Mouse (Mus musculus): ENCODE data around the gene Zbtb46. TPM values are rescaled to one million over a fixed set of nuclear protein-coding genes. Genes with fewer than 3 reads are reported as not detected.

Gene Zbtb46
- polyA plus RNA-seq, 1 experiment, result 1.6 TPM

GRCm38 (mm10) chr2:181420903-181421638 lies 38.2 kb downstream of the Zbtb46 start:
- H3K27me3 ChIP-seq (ENCODE audit: control insufficient read depth, insufficient read depth, low read length), result no peaks in the 10 kb centered on the region
- TF ChIP-seq POLR2A (IDR thresholded peaks at IDR 0.05; ENCODE audit: low read depth, low read length) (no peak), CTCF (IDR thresholded peaks at IDR 0.05; ENCODE audit: extremely low read depth, insufficient read length, insufficient replicate concordance, low read depth, low read length) (no peak)
- no peaks in the 10 kb centered on the region for H3K36me3 ChIP-seq (ENCODE audit: control insufficient read depth, insufficient read depth, low read length)
- H3K4me1 ChIP-seq (ENCODE audit: control insufficient read depth, insufficient read depth, insufficient read length, low read length), result no peaks in the 10 kb centered on the region
- no peak overlapping the region for H3K4me3 ChIP-seq (ENCODE audit: low read depth, low read length)
- WGBS, result 66% methylated on average over 4 of the region's 4 CpGs
- no peak overlapping the region for H3K27ac ChIP-seq (ENCODE audit: insufficient read depth, low read depth, low read length)

- TF ChIP-seq CTCF (IDR thresholded peaks at IDR 0.05; ENCODE audit: extremely low read depth, insufficient read length, insufficient replicate concordance, low read depth, low read length), result no peak
- TF ChIP-seq POLR2A (IDR thresholded peaks at IDR 0.05; ENCODE audit: low read depth, low read length), result no peak
- Histone ChIP-seq H3K36me3 (ENCODE audit: control insufficient read depth, insufficient read depth, low read length) (no peaks in the 10 kb centered on the region), H3K27me3 (ENCODE audit: control insufficient read depth, insufficient read depth, low read length) (no peaks in the 10 kb centered on the region), H3K4me1 (ENCODE audit: control insufficient read depth, insufficient read depth, insufficient read length, low read length) (no peaks in the 10 kb centered on the region), H3K4me3 (ENCODE audit: low read depth, low read length) (no peak overlapping the region), H3K27ac (ENCODE audit: insufficient read depth, low read depth, low read length) (no peak overlapping the region)
- WGBS, result 70% methylated on average over 4 of the region's 4 CpGs
Observed at GRCm38 (mm10) chr2:181420426-181420825, 38.8 kb downstream of the Zbtb46 start.

- Histone ChIP-seq H3K27me3 (ENCODE audit: control insufficient read depth, insufficient read depth, low read length) (no peaks in the 10 kb centered on the region), H3K36me3 (ENCODE audit: control insufficient read depth, insufficient read depth, low read length) (no peaks in the 10 kb centered on the region), H3K27ac (ENCODE audit: insufficient read depth, low read depth, low read length) (no peak overlapping the region), H3K4me3 (ENCODE audit: low read depth, low read length) (no peak overlapping the region), H3K4me1 (ENCODE audit: control insufficient read depth, insufficient read depth, insufficient read length, low read length) (no peaks in the 10 kb centered on the region)
- WGBS, result 60% methylated on average over 7 of the region's 7 CpGs
- TF ChIP-seq CTCF (IDR thresholded peaks at IDR 0.05; ENCODE audit: extremely low read depth, insufficient read length, insufficient replicate concordance, low read depth, low read length) (no peak), POLR2A (IDR thresholded peaks at IDR 0.05; ENCODE audit: low read depth, low read length) (no peak)
Observed at GRCm38 (mm10) chr2:181419359-181419758, 39.9 kb downstream of the Zbtb46 start.

GRCm38 (mm10) chr2:181415945-181416344 lies 43.3 kb downstream of the Zbtb46 start:
- WGBS, result 13% methylated on average over 3 of the region's 3 CpGs
- H3K36me3 ChIP-seq (ENCODE audit: control insufficient read depth, insufficient read depth, low read length), result no peaks in the 10 kb centered on the region
- no peak for TF ChIP-seq CTCF (IDR thresholded peaks at IDR 0.05; ENCODE audit: extremely low read depth, insufficient read length, insufficient replicate concordance, low read depth, low read length)
- TF ChIP-seq POLR2A (IDR thresholded peaks at IDR 0.05; ENCODE audit: low read depth, low read length), result no peak
- no peaks in the 10 kb centered on the region for H3K4me1 ChIP-seq (ENCODE audit: control insufficient read depth, insufficient read depth, insufficient read length, low read length)
- H3K4me3 ChIP-seq (ENCODE audit: low read depth, low read length), result no peak overlapping the region
- H3K27ac ChIP-seq (ENCODE audit: insufficient read depth, low read depth, low read length), result no peak overlapping the region
- H3K27me3 ChIP-seq (ENCODE audit: control insufficient read depth, insufficient read depth, low read length), result no peaks in the 10 kb centered on the region

GRCm38 (mm10) chr2:181413141-181413540 lies 46.1 kb downstream of the Zbtb46 start:
- Histone ChIP-seq H3K27me3 (ENCODE audit: control insufficient read depth, insufficient read depth, low read length) (no peaks in the 10 kb centered on the region), H3K4me3 (ENCODE audit: low read depth, low read length) (no peak overlapping the region), H3K4me1 (ENCODE audit: control insufficient read depth, insufficient read depth, insufficient read length, low read length) (no peaks in the 10 kb centered on the region), H3K36me3 (ENCODE audit: control insufficient read depth, insufficient read depth, low read length) (no peaks in the 10 kb centered on the region), H3K27ac (ENCODE audit: insufficient read depth, low read depth, low read length) (no peak overlapping the region)
- TF ChIP-seq CTCF (IDR thresholded peaks at IDR 0.05; ENCODE audit: extremely low read depth, insufficient read length, insufficient replicate concordance, low read depth, low read length) (no peak), POLR2A (IDR thresholded peaks at IDR 0.05; ENCODE audit: low read depth, low read length) (no peak)
- WGBS, result 34% methylated on average over 2 of the region's 2 CpGs

- Histone ChIP-seq H3K4me3 (ENCODE audit: low read depth, low read length) (no peak overlapping the region), H3K27ac (ENCODE audit: insufficient read depth, low read depth, low read length) (no peak overlapping the region), H3K36me3 (ENCODE audit: control insufficient read depth, insufficient read depth, low read length) (no peaks in the 10 kb centered on the region), H3K4me1 (ENCODE audit: control insufficient read depth, insufficient read depth, insufficient read length, low read length) (no peaks in the 10 kb centered on the region), H3K27me3 (ENCODE audit: control insufficient read depth, insufficient read depth, low read length) (no peaks in the 10 kb centered on the region)
- TF ChIP-seq POLR2A (IDR thresholded peaks at IDR 0.05; ENCODE audit: low read depth, low read length), result no peak
- TF ChIP-seq CTCF (IDR thresholded peaks at IDR 0.05; ENCODE audit: extremely low read depth, insufficient read length, insufficient replicate concordance, low read depth, low read length), result peak; percentile 71; the same call in 1 of the 2 replicates
- WGBS, result 40% methylated on average over 4 of the region's 4 CpGs
Observed at GRCm38 (mm10) chr2:181410760-181411473, 48.3 kb downstream of the Zbtb46 start.

- Histone ChIP-seq H3K4me3 (ENCODE audit: low read depth, low read length) (no peak overlapping the region), H3K27me3 (ENCODE audit: control insufficient read depth, insufficient read depth, low read length) (no peaks in the 10 kb centered on the region), H3K36me3 (ENCODE audit: control insufficient read depth, insufficient read depth, low read length) (no peaks in the 10 kb centered on the region), H3K27ac (ENCODE audit: insufficient read depth, low read depth, low read length) (no peak overlapping the region), H3K4me1 (ENCODE audit: control insufficient read depth, insufficient read depth, insufficient read length, low read length) (no peaks in the 10 kb centered on the region)
- WGBS, result 60% methylated on average over 7 of the region's 7 CpGs
- no peak for TF ChIP-seq CTCF (IDR thresholded peaks at IDR 0.05; ENCODE audit: extremely low read depth, insufficient read length, insufficient replicate concordance, low read depth, low read length)
- TF ChIP-seq POLR2A (IDR thresholded peaks at IDR 0.05; ENCODE audit: low read depth, low read length), result no peak
Observed at GRCm38 (mm10) chr2:181409643-181410042, 49.6 kb downstream of the Zbtb46 start.
